Mouse (Mus musculus) ES-E14 (cell line): ENCODE data around the gene Ilf2. TPM values are rescaled to one million over a fixed set of nuclear protein-coding genes. Genes with fewer than 3 reads are reported as not detected.

Source experiments
- DNase-seq: peaks from one replicate; pipeline ENCODE4 v3.0.0-alpha.2; 2013; ENCODE audit warnings: low read depth, low spot score
- H3K27ac ChIP-seq: 2 replicates; pipeline ENCODE4 v1.5.1; 2012; ENCODE audit warnings: low read depth, mild to moderate bottlenecking, low read length, moderate library complexity, mixed read lengths; ENCODE audit not compliant: poor library complexity, insufficient read depth, severe bottlenecking
- H3K36me3 ChIP-seq: 2 replicates; pipeline ENCODE4 v1.6.1; 2012; ENCODE audit warnings: mild to moderate bottlenecking, low read length, moderate library complexity, mixed read lengths; ENCODE audit not compliant: control insufficient read depth, poor library complexity, insufficient read depth, severe bottlenecking
- H3K4me1 ChIP-seq, 2 experiments: fragments of 150-350 bp in 1 of 2; sonication (generic) in 1 of 2; 2 replicates each; pipeline ENCODE4 v1.6.1; 2012; ENCODE audit warnings: low read length in 2 of 2, mild to moderate bottlenecking in 1 of 2, mixed read lengths in 1 of 2; ENCODE audit not compliant: control insufficient read depth in 2 of 2, insufficient read depth in 2 of 2, poor library complexity in 1 of 2
- H3K4me3 ChIP-seq, 2 experiments: fragments of 150-350 bp in 1 of 2; sonication (generic) in 1 of 2; 2 replicates each; pipeline ENCODE4 v1.5.1; 2012; ENCODE audit warnings: low read length in 2 of 2, low read depth in 1 of 2, mild to moderate bottlenecking in 1 of 2, mixed read lengths in 1 of 2; ENCODE audit not compliant: insufficient read depth in 1 of 2, poor library complexity in 1 of 2, severe bottlenecking in 1 of 2
- H3K9ac ChIP-seq: 2 replicates; pipeline ENCODE4 v1.6.1; 2012; ENCODE audit warnings: low read depth, mild to moderate bottlenecking, low read length, mixed read lengths; ENCODE audit not compliant: poor library complexity, insufficient read depth, severe bottlenecking
- H3K9me3 ChIP-seq: fragments of 150-350 bp; sonication (generic); 2 replicates; pipeline ENCODE4 v1.6.1; 2012; ENCODE audit warnings: low read depth, mild to moderate bottlenecking, low read length; ENCODE audit not compliant: control insufficient read depth, insufficient read depth
- CHD2 ChIP-seq: IDR thresholded peaks from 2 replicates; pipeline ENCODE4 v1.6.1; 2014; ENCODE audit warnings: mild to moderate bottlenecking, low read depth, low read length, inconsistent platforms
- HCFC1 ChIP-seq: IDR thresholded peaks from 2 replicates; pipeline ENCODE4 v1.6.1; 2012; ENCODE audit warnings: low read length, inconsistent platforms, borderline replicate concordance; ENCODE audit not compliant: insufficient read depth
- MAFK ChIP-seq: IDR thresholded peaks from 2 replicates; pipeline ENCODE4 v1.6.1; 2014; ENCODE audit warnings: mild to moderate bottlenecking, low read depth, low read length, inconsistent platforms; ENCODE audit not compliant: insufficient read depth
- ZC3H11A ChIP-seq: IDR thresholded peaks from 2 replicates; pipeline ENCODE4 v1.6.1; 2012; ENCODE audit warnings: low read depth, mild to moderate bottlenecking, inconsistent platforms, low read length, borderline replicate concordance
- ZNF384 ChIP-seq: IDR thresholded peaks from 2 replicates; pipeline ENCODE4 v1.6.1; 2012; ENCODE audit warnings: low read depth, low read length, inconsistent platforms
- in situ Hi-C, 2 experiments: fragments of 600-800 bp; cut with MboI; formaldehyde crosslinking; loops; one replicate each; pipeline ENCODE4 v1.15.1; 2025; ENCODE audit warnings: low sequenced_read_pairs in 2 of 2, inconsistent platforms in 1 of 2; ENCODE audit not compliant: unreplicated experiment in 2 of 2
- total RNA-seq: library from RNA; depleted of rRNA; stranded (reverse); fragments of 300-350 nt; gene quantifications from 2 replicates; pipeline ENCODE4 v1.2.3, GENCODE M21; 2012; rRNA removed

Ilf2 gene
- total RNA-seq: 153 and 165 TPM in 2 replicates

DNA sequence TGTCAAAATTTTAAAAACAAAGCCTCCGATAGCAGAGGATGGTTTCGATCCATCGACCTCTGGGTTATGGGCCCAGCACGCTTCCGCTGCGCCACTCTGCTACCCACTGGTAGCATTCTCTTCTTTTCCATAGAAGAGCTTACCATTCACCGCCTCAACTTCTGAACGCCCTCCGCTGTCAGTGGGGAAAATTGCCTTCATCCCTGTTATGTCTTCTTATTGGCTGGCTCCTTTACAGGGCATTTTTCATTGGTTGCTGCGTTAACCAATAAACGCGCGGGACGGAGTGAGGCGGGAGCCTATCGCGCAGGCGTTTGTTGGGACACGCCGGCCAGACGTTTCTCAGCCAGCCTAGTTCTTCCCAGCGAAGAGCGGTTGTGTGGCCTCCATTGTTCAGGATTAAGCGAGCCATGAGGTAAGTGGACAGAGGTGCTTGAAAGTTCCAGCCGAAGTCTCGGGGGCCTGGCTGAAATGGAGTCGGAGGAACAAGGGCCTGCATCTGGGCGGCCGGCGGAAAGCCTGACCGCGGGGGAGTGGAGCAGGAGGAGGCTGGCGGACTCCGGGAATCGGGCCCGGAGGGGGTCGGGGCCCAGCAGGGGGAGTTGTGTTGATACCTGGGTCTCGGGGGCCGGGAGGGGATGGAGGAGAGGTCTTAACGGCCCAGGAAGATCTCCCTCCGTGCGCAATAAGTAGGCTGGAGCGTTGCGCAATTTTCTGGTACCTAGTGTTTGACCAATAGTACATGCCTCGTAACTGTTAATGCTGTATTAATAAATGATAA, at the start of gene Ilf2:
TSS of gene Ilf2 (plus strand) at position 296 of the 781 bp plus-strand sequence.
- TF ChIP-seq ZC3H11A (no peak), HCFC1 (peak; percentile 62; the same call in 1 of the 2 replicates), ZNF384 (no peak), CHD2 (peak; percentile 94), MAFK (peak; percentile 96)
- peak within 1 kb of the TSS; percentile 89 to 96 for H3K4me3 ChIP-seq

DNA sequence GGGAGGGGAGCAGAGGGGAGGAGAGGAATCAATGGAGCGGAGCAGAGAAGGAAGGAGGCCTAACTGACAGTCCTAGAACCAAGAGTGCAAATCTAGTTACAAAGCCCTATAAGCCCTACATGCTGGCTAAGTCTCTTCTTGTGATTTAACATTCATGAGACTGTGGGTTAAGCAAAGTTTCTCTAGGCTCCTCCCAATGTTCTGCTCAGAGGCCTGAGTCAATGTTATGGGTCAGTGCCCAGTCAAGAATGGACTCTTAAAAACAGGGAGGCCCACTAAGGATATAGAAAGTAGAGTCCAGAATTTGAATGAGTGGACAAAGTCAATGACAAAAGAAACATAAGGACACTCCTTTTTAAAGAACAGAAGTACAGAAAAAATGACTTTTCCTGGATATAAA, 48.4 kb upstream of the Ilf2 start:
- no peak overlapping the region for H3K4me3 ChIP-seq
- no peak overlapping the region for H3K9ac ChIP-seq
- DNase-seq: no peak
- TF ChIP-seq ZNF384 (no peak), ZC3H11A (no peak), MAFK (no peak), HCFC1 (no peak), CHD2 (no peak)
- in situ Hi-C loops: no loop called here
- peaks cover 11% of the 10 kb centered on the region for H3K36me3 ChIP-seq
- H3K4me1 ChIP-seq: peaks cover 8 to 13% of the 10 kb centered on the region in 2 experiments
- no peaks in the 10 kb centered on the region for H3K9me3 ChIP-seq
- H3K27ac ChIP-seq: no peak overlapping the region; the same call in 1 of the 2 replicates

More for the DNA sequence above, at the start of gene Ilf2:
- H3K9ac ChIP-seq: peak within 1 kb of the TSS; percentile 96
- H3K4me1 ChIP-seq: peaks cover 2% of the 10 kb centered on the region in 2 experiments; a peak in 1 of 4 replicates
- no peaks in the 10 kb centered on the region for H3K9me3 ChIP-seq
- in situ Hi-C loops: no loop called here
- peak; percentile 94 for DNase-seq
- H3K27ac ChIP-seq: peak within 1 kb of the TSS; percentile 87
- peaks cover 3% of the 10 kb centered on the region for H3K36me3 ChIP-seq

DNA sequence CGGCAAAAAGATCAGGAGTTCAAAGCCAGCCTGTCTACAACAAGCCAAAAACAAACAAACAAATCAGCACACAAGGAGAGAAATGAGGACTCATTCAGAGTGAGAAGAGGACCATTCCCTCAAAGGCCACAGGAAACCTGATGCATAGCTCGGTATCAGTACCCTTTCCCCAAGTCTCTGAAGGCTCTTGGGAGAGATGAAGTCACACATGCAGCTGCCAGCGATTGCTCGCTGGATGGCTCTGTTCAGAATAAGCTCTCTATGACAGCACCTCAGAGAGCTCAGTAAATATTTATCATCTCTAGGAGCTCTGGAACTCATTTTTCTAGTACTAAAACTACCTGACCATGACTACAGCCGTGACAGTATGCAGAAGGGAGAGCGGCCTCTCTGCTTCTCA, 47.7 kb upstream of the Ilf2 start:
- Histone ChIP-seq H3K4me1 (peaks cover 8 to 12% of the 10 kb centered on the region in 2 experiments), H3K27ac (no peak overlapping the region), H3K9me3 (no peaks in the 10 kb centered on the region), H3K9ac (no peak overlapping the region), H3K4me3 (no peak overlapping the region), H3K36me3 (peaks cover 8% of the 10 kb centered on the region; the same call in 1 of the 2 replicates)
- no peak for DNase-seq
- TF ChIP-seq HCFC1 (no peak), ZNF384 (no peak), ZC3H11A (no peak), MAFK (no peak), CHD2 (no peak)
- in situ Hi-C loops: no loop called here

DNA sequence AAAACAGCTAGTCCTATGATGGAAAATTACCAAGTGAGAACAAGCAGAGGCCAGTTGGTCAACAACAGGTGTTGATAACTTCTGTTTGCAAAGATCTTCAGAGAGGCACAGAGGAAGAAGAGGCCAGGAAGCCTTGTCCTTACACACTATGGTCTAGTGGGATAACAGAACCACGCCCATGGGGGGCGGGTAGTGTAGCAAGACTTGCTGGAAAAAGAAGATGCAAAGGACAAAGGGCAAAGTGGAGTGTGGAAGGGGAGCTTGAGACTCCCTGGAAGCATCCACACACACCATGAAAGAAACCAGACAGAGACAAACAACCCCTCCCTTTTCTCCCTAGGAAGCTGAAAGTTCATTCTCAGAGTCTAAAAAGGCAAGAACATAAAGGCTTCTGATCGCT, 46.4 kb upstream of the Ilf2 start:
- TF ChIP-seq HCFC1: no peak
- H3K9me3 ChIP-seq: no peaks in the 10 kb centered on the region
- no peak for DNase-seq
- H3K4me3 ChIP-seq: no peak overlapping the region
- H3K4me1 ChIP-seq: peaks cover 12 to 13% of the 10 kb centered on the region in 2 experiments
- H3K36me3 ChIP-seq: 0 out of 2 replicates have a peak, but pooled peaks cover 4% of the 10 kb centered on the region
- in situ Hi-C loops: no loop called here
- peak overlapping the region; percentile 34; the same call in 1 of the 2 replicates for H3K27ac ChIP-seq
- H3K9ac ChIP-seq: no peak overlapping the region

DNA sequence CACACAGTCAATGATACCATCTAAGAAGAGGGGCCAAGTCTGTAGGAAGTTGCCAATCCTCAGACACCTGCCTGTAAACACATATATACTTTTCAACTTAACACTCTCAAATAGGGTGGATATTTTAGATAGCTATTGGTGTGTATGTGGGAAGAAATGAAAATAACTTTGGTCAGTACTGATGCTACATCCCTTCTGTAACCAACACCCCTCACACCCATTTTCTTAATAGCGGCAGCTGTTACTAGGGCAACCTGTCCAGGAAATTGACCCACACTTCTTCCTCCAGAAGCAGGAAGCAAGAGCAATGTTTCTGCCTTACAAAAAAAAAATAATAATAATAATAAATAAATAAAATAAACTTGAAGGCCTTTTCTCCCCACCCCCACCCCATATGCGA, 43.6 kb upstream of the Ilf2 start:
- TF ChIP-seq HCFC1: no peak
- no peak for TF ChIP-seq CHD2
- TF ChIP-seq ZC3H11A: no peak
- no peak for TF ChIP-seq MAFK
- peaks cover 9 to 13% of the 10 kb centered on the region in 2 experiments for H3K4me1 ChIP-seq
- H3K36me3 ChIP-seq: 0 out of 2 replicates have a peak, but pooled peaks cover 3% of the 10 kb centered on the region
- H3K4me3 ChIP-seq: peak overlapping the region; percentile 90 to 96
- H3K9ac ChIP-seq: no peak overlapping the region; the same call in 1 of the 2 replicates
- no peak overlapping the region; the same call in 1 of the 2 replicates for H3K27ac ChIP-seq
- no peaks in the 10 kb centered on the region for H3K9me3 ChIP-seq
- no peak for DNase-seq
- in situ Hi-C loops: no loop called here
